ENCODE assay signal across 9 mouse cellular contexts in the genomic region with DNA sequence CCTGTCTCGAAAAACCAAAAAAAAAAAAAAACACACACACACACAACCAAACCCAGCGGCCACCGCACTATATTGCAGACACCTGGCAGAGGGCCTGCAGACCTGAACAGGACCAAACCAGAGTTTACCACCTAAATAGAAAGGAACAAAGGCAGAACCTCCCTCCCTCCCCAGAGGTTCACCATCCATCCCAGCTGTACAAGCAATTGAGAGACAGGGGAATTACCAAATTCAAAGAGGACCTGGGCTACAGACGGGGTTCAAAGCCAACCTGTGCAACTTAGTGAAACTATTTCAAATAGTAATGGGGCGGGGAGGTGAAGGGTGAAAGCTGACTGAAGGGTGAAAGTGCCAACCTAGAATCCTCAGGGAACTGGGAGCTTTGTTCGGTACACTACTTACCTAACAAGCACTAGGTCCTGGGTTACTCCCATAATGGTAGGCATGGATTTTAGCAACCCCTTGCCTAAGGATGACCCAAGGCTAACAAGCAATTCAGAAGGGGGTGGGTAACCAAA. TPM values are rescaled to one million over a fixed set of nuclear protein-coding genes. Genes with fewer than 3 reads are reported as not detected.
DNase-seq lines count a peak whose midpoint lies in the region; ATAC-seq and TF ChIP-seq lines count a peak whose summit lies in the region.
"Had no signal": no experiment of that assay in that cellular context is flagged by ENCODE, and none has a peak within 500 bp of the region (broad histone marks: within the 10 kb centered on the region; RNA-seq: fewer than 3 reads in every experiment).

No protein-coding gene starts in this region.

- H3K4me1 ChIP-seq in heart, embryonic 12.5 days (replicated peaks): peaks cover 51% of the 10 kb centered on the region
- H3K4me1 ChIP-seq in hindbrain, postnatal 0 days (ENCODE audit: insufficient read depth, low read length): peaks cover 4% of the 10 kb centered on the region
- peaks cover 22% of the 10 kb centered on the region for H3K4me1 ChIP-seq in midbrain, embryonic 11.5 days (ENCODE audit: control insufficient read depth, insufficient read depth, low read length)

- peaks cover 41% of the 10 kb centered on the region for H3K36me3 ChIP-seq in heart, embryonic 12.5 days
- no peaks in the 10 kb centered on the region; the same call in 1 of the 2 replicates for H3K36me3 ChIP-seq in hindbrain, postnatal 0 days (ENCODE audit: insufficient read depth, low read length)
- peaks cover 8% of the 10 kb centered on the region for H3K36me3 ChIP-seq in midbrain, embryonic 11.5 days (ENCODE audit: control insufficient read depth, insufficient read depth, low read length)

- peak overlapping the region; percentile 90 for H3K4me2 ChIP-seq in heart, embryonic 12.5 days
- H3K4me2 ChIP-seq in hindbrain, postnatal 0 days (ENCODE audit: low read depth, low read length): peak overlapping the region; percentile 69
- peak overlapping the region; percentile 74 for H3K4me2 ChIP-seq in midbrain, embryonic 11.5 days

- ATAC-seq in heart, embryonic 12.5 days (ENCODE audit: insufficient number of reproducible peaks, low FRiP score): no peak
- ATAC-seq in hindbrain, postnatal 0 days: no peak
- ATAC-seq in midbrain, embryonic 11.5 days (ENCODE audit: low FRiP score): no peak

- no peak for DNase-seq in heart, adult 11 months
- peak; percentile 59 for DNase-seq in adipocyte (ENCODE audit: low spot score)
- DNase-seq in hindbrain, postnatal 0 days (ENCODE audit: low spot score): no peak
- peak; percentile 89 for DNase-seq in midbrain, embryonic 11.5 days (ENCODE audit: low spot score, missing footprints)
- DNase-seq in left cerebral cortex, adult 9 months (ENCODE audit: low spot score in 2 of 2): no peak
- DNase-seq in c-Kit-positive CD71-positive TER-119-positive erythroid progenitor cells, embryonic 14.5 days (ENCODE audit: low spot score): no peak
- DNase-seq in layer of hippocampus, adult 9-10 months (ENCODE audit: low spot score): no peak

- no peak overlapping the region for H3K27ac ChIP-seq in heart, embryonic 12.5 days (ENCODE audit: poor library complexity, severe bottlenecking)
- peak overlapping the region; percentile 41; the same call in 1 of the 2 replicates for H3K27ac ChIP-seq in hindbrain, postnatal 0 days
- H3K27ac ChIP-seq in midbrain, embryonic 11.5 days (ENCODE audit: low read depth, low read length): peak overlapping the region; percentile 99; the same call in 1 of the 2 replicates

- H3K9ac ChIP-seq in heart, embryonic 12.5 days: peak overlapping the region; percentile 75
- peak overlapping the region; percentile 99; the same call in 1 of the 2 replicates for H3K9ac ChIP-seq in hindbrain, postnatal 0 days (replicated peaks; ENCODE audit: low read length)
- H3K9ac ChIP-seq in midbrain, embryonic 11.5 days (ENCODE audit: low read length): peak overlapping the region; percentile 100; the same call in 1 of the 2 replicates

- no peaks in the 10 kb centered on the region for H3K27me3 ChIP-seq in heart, embryonic 12.5 days (replicated peaks)
- no peaks in the 10 kb centered on the region for H3K27me3 ChIP-seq in hindbrain, postnatal 0 days (ENCODE audit: insufficient read depth, low read length)
- H3K27me3 ChIP-seq in midbrain, embryonic 11.5 days (ENCODE audit: control insufficient read depth, insufficient read depth, low read length): no peaks in the 10 kb centered on the region

- no peaks in the 10 kb centered on the region for H3K9me3 ChIP-seq in heart, embryonic 12.5 days (replicated peaks)
- no peaks in the 10 kb centered on the region for H3K9me3 ChIP-seq in hindbrain, postnatal 0 days (ENCODE audit: low read length)
- H3K9me3 ChIP-seq in midbrain, embryonic 11.5 days (ENCODE audit: control insufficient read depth, low read length): no peaks in the 10 kb centered on the region
- H3K9me3 ChIP-seq: G1E had no signal

- WGBS in heart, embryonic 12.5 days: 82% methylated on average over 6 of the region's 6 CpGs
- 73% methylated on average over 6 of the region's 6 CpGs for WGBS in hindbrain, postnatal 0 days
- WGBS in midbrain, embryonic 11.5 days: 86% methylated on average over 6 of the region's 6 CpGs

- TF ChIP-seq CTCF in hindbrain, postnatal 0 days (IDR thresholded peaks at IDR 0.05; ENCODE audit: low read depth): no peak

- peak overlapping the region; percentile 87 for H3K4me3 ChIP-seq in heart, embryonic 12.5 days
- H3K4me3 ChIP-seq in hindbrain, postnatal 0 days (ENCODE audit: low read length): peak overlapping the region; percentile 90
- peak overlapping the region; percentile 90 for H3K4me3 ChIP-seq in midbrain, embryonic 11.5 days (ENCODE audit: low read depth, low read length)

RNA-seq across cellular contexts. Expression of gene Gtf2i, which starts 2.6 kb away (rescaled TPM):
- 157 and 165 TPM in 2 replicates for polyA plus RNA-seq in heart, embryonic 12.5 days (2016; fragmentation: Nextera tagmentation; extraction: Ambion mirVana)
- 103 and 115 TPM in 2 replicates for total RNA-seq in hindbrain, postnatal 0 days (2014; rRNA removed)
- 85.6 and 86.1 TPM in 2 replicates for polyA plus RNA-seq in hindbrain, postnatal 0 days (2015; fragmentation: Nextera tagmentation; extraction: Ambion mirVana)
- 179 and 190 TPM in 2 replicates for polyA plus RNA-seq in midbrain, embryonic 11.5 days (2014; fragmentation: Nextera tagmentation; extraction: Ambion mirVana)

Comparison
In these comparisons a context has a peak if more than half of its experiments do, and no peak if none do; other contexts are left out.
1. DNase-seq: peak in adipocyte (single experiment) and midbrain, embryonic 11.5 days (single experiment); none in heart, adult 11 months (single experiment), hindbrain, postnatal 0 days (single experiment), left cerebral cortex, adult 9 months (0 of 2), c-Kit-positive CD71-positive TER-119-positive erythroid progenitor cells, embryonic 14.5 days (single experiment) and layer of hippocampus, adult 9-10 months (single experiment).
2. Peak in every context shown above with its lines, with median percentiles within 50 percentile points of each other: H3K4me2 ChIP-seq, H3K4me3 ChIP-seq and H3K9ac ChIP-seq.